In genomic region chr10:59545169-59545568, GRCm38 (mm10) we compare ENCODE assay signal across 20 mouse cellular contexts.
"Had no signal": no experiment of that assay in that cellular context is flagged by ENCODE, and none has a peak within 500 bp of the region (broad histone marks: within the 10 kb centered on the region; RNA-seq: fewer than 3 reads in every experiment).

No protein-coding gene starts in this region.

- H3K27me3 ChIP-seq: lung, embryonic 15.5 days; midbrain, embryonic 12.5 days; neural tube, embryonic 13.5 days; neural tube, embryonic 15.5 days had no signal

- DNase-seq: liver, postnatal 0 days; lung, adult 2 months; lung, postnatal 10 days; lung, postnatal 4 days; midbrain, embryonic 14.5 days; retina, postnatal 1 day; right cerebral cortex, adult 18-20 months; right cerebral cortex, postnatal 25 days; right cerebral cortex, postnatal 4 days; spleen, adult 18-20 months; thymus, adult 18-20 months; thymus, postnatal 14 days; thymus, postnatal 36 days had no signal

- H3K27ac ChIP-seq: lung, embryonic 15.5 days; midbrain, embryonic 10.5 days; midbrain, embryonic 12.5 days; neural tube, embryonic 13.5 days; neural tube, embryonic 15.5 days had no signal

- H3K9ac ChIP-seq: liver, postnatal 0 days; lung, embryonic 15.5 days; midbrain, embryonic 12.5 days; neural tube, embryonic 13.5 days; neural tube, embryonic 15.5 days had no signal

- ATAC-seq: liver, postnatal 0 days; midbrain, embryonic 16.5 days had no signal

- H3K4me3 ChIP-seq: lung, embryonic 15.5 days; midbrain, embryonic 10.5 days; midbrain, embryonic 12.5 days; myocyte; neural tube, embryonic 13.5 days; neural tube, embryonic 15.5 days had no signal

- H3K36me3 ChIP-seq: midbrain, embryonic 10.5 days; midbrain, embryonic 12.5 days had no signal

- H3K4me2 ChIP-seq: lung, embryonic 15.5 days; midbrain, embryonic 12.5 days; neural tube, embryonic 13.5 days; neural tube, embryonic 15.5 days had no signal
